Mouse (Mus musculus) kidney, adult 10 weeks (tissue): Measurements from ENCODE around the gene Rgmb. TPM values are rescaled to one million over a fixed set of nuclear protein-coding genes. Genes with fewer than 3 reads are reported as not detected.

Experiments
- polyA plus RNA-seq: library from polyadenylated mRNA; stranded (reverse); fragments of 350-450 nt; fragmentation: Illumina TruSeq; extraction: RNeasy Lipid Tissue Mini Kit (QIAGEN cat#74804); gene quantifications from one replicate; pipeline ENCODE4 v1.2.3, GENCODE M21; 2014; ENCODE audit warnings: low read depth, low replicate concordance

Gene Rgmb
- polyA plus RNA-seq = 9.7 TPM

DNA sequence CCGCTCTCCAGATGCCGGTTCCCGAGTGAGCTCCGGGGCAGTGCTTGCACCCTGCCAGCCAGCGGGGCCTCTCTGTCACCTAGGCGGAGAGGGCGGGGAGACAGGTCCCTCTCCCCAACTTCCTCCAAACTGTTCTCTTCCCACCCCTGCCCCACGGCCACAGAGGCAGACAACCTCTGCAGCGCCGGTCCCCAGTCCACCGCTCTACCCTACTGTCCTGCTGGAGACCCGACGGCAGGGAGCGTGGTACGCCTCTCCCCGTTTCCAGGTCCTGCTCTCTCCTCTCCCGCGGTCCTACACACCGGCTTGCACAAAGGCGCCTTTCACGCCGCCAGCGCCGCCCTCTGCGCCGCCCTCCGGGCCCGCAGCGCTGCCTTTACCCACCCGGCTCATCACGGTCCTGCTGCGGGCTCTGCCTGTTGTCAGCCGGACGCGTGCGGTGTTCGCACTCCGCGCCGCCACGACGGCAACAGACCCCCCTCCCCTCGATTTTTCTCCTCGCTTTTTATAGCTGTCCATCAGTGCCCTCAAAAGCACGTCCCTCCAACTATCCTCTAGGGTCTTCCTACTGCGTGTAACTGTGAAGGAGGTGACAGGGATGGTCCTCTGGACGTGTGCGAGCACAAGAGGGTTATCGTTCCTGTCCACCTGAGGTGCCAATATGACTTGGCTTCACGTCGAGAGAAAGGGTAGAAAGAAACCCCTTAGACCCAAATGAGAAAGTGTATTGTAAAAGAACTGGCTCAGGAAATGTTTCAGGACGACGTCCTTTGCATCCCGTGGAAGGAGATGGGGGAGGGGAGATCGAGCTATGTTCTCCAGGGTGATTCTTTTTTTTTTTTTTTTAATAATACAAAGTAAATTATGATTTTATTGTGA, at the start of gene Rgmb:
TSS of gene Rgmb (minus strand) at position 274 of the 879 bp plus-strand sequence.

Other genes with a start within 250 kb of the Rgmb start
- gene Chd1, start 126.1 kb downstream of the Rgmb start, polyA plus RNA-seq = 34.4 TPM